Mouse (Mus musculus) lung, postnatal 14 days (tissue): Measurements from ENCODE around the gene Sh3bgrl2.

Experiments
- DNase-seq: peaks from one replicate; pipeline ENCODE4 v3.0.0; 2021

Gene Sh3bgrl2

GRCm38 (mm10) chr9:83686511-83687100 lies 138.5 kb downstream of the Sh3bgrl2 start:
- DNase-seq = peak; percentile 3

- DNase-seq = peak; percentile 2
Measured at GRCm38 (mm10) chr9:83687904-83688303, 139.8 kb downstream of the Sh3bgrl2 start.
